ENCODE assay signal across 12 mouse cellular contexts in genomic region chr11:115608421-115609399, GRCm38 (mm10). TPM values are rescaled to one million over a fixed set of nuclear protein-coding genes. Genes with fewer than 3 reads are reported as not detected.
DNase-seq lines count a peak whose midpoint lies in the region.
"Had no signal": no experiment of that assay in that cellular context is flagged by ENCODE, and none has a peak within 500 bp of the region (broad histone marks: within the 10 kb centered on the region; RNA-seq: fewer than 3 reads in every experiment).

No protein-coding gene starts in this region.

- intact Hi-C loops in gastrocnemius, postnatal 14 days (cut with DNase I; ENCODE audit: low total_unique reads) = loop anchor here (10.0 kb wide), 1 partner anchor 114 kb away; the partner anchor contains the start of gene Nt5c

- DNase-seq in frontal cortex, postnatal 14 days (ENCODE audit: low spot score in 2 of 2) = peak; percentile 44 to 46
- no peak for DNase-seq in frontal cortex, adult 2 months (ENCODE audit: extremely low spot score in 1 of 2, low spot score in 1 of 2)
- peak; percentile 51 to 59 for DNase-seq in layer of hippocampus, postnatal 10 days (ENCODE audit: low spot score in 2 of 2)
- DNase-seq in layer of hippocampus, adult 8-10 months (ENCODE audit: low spot score in 2 of 2) = no peak
- peak; percentile 61 for DNase-seq in A20 (ENCODE audit: low read depth, low spot score)
- peak; percentile 13 for DNase-seq in Muller cell, postnatal 12 days (ENCODE audit: inconsistent ontology term)
- no peak for DNase-seq in yolk sac, embryonic 10.5 days (ENCODE audit: low spot score)
- no peak for DNase-seq in gastrocnemius, postnatal 14 days
- DNase-seq: adrenal gland, adult 2 months; embryo, embryonic 11 days; heart, adult 18-20 months; lung, postnatal 14 days had no signal

RNA-seq across cellular contexts. Expression of gene Mif4gd, which starts 4.1 kb away (rescaled TPM):
- 36.3 and 38.9 TPM in 2 replicates for polyA plus RNA-seq in frontal cortex, adult 2 months (2012; rRNA removed)
- 10 to 100 TPM; 19.4 to 19.7 TPM for total RNA-seq in layer of hippocampus, postnatal 10 days (2021)
- 10 to 100 TPM; 16.5 to 22.5 (median 17.9) TPM for total RNA-seq in layer of hippocampus, adult 8-10 months (2022)
- total RNA-seq in gastrocnemius, postnatal 14 days (2021) = 10 to 100 TPM; 35.7 to 42.9 TPM

RNA-seq across cellular contexts. Expression of gene Gga3, which starts 4.9 kb away (rescaled TPM):
- polyA plus RNA-seq in frontal cortex, adult 2 months (2012; rRNA removed) = 61.7 and 65.1 TPM in 2 replicates
- 10 to 100 TPM; 48.1 to 49.1 TPM for total RNA-seq in layer of hippocampus, postnatal 10 days (2021)
- total RNA-seq in layer of hippocampus, adult 8-10 months (2022) = 100 to 1,000 TPM in 2 of 4 experiments, 10 to 100 TPM in 2; 91.9 to 121 (median 102) TPM
- 10 to 100 TPM; 10.9 to 13.2 TPM for total RNA-seq in gastrocnemius, postnatal 14 days (2021)

RNA-seq across cellular contexts. Expression of gene Mrps7, which starts 5.0 kb away (rescaled TPM):
- 40.7 and 42.9 TPM in 2 replicates for polyA plus RNA-seq in frontal cortex, adult 2 months (2012; rRNA removed)
- 10 to 100 TPM; 50.2 to 54.2 TPM for total RNA-seq in layer of hippocampus, postnatal 10 days (2021)
- total RNA-seq in layer of hippocampus, adult 8-10 months (2022) = 10 to 100 TPM; 49.1 to 55.3 (median 52.6) TPM
- 10 to 100 TPM; 63.6 to 65.4 TPM for total RNA-seq in gastrocnemius, postnatal 14 days (2021)

RNA-seq across cellular contexts. Expression of gene Slc25a19, which starts 19.4 kb away (rescaled TPM):
- 117 and 127 TPM in 2 replicates for polyA plus RNA-seq in frontal cortex, adult 2 months (2012; rRNA removed)
- total RNA-seq in layer of hippocampus, postnatal 10 days (2021) = 10 to 100 TPM; 52.2 to 59.5 TPM
- 10 to 100 TPM; 55.6 to 81.3 (median 64.7) TPM for total RNA-seq in layer of hippocampus, adult 8-10 months (2022)
- 10 to 100 TPM; 40.9 to 45.2 TPM for total RNA-seq in gastrocnemius, postnatal 14 days (2021)

RNA-seq across cellular contexts. Expression of gene Nup85, which starts 44.5 kb away (rescaled TPM):
- 71.0 and 72.9 TPM in 2 replicates for polyA plus RNA-seq in frontal cortex, adult 2 months (2012; rRNA removed)
- 10 to 100 TPM; 48.9 to 56.3 TPM for total RNA-seq in layer of hippocampus, postnatal 10 days (2021)
- total RNA-seq in layer of hippocampus, adult 8-10 months (2022) = 10 to 100 TPM; 47.0 to 64.9 (median 53.1) TPM
- 10 to 100 TPM; 14.7 to 18.9 TPM for total RNA-seq in gastrocnemius, postnatal 14 days (2021)

Comparison
In these comparisons a context has a peak if more than half of its experiments do, and no peak if none do; other contexts are left out.
1. DNase-seq: peak in frontal cortex, postnatal 14 days (2 of 2), layer of hippocampus, postnatal 10 days (2 of 2), A20 (single experiment) and Muller cell, postnatal 12 days (single experiment); none in frontal cortex, adult 2 months (0 of 2), layer of hippocampus, adult 8-10 months (0 of 2), yolk sac, embryonic 10.5 days (single experiment) and gastrocnemius, postnatal 14 days (single experiment).